Mouse (Mus musculus) heart, embryonic 14.5 days (tissue): ENCODE measurements at regions not wholly inside any gene's neighbourhood (a gene's known extent, or its start where the extent isn't known, plus 50 kb on each side); places are given as distances from the start of the nearest gene placed in this dataset.

Source experiments
- ATAC-seq: fragments of 200-750 bp; cut with Nextera tagmentation; 2 replicates; pipeline ENCODE4 v1.8.0; 2017; ENCODE audit warnings: low read depth, moderate TSS enrichment; ENCODE audit not compliant: insufficient number of reproducible peaks, insufficient read depth, low FRiP score
- H3K27ac ChIP-seq, 2 experiments: fragments of 200-500 bp in 1 of 2; fragments of 300-500 bp in 1 of 2; sonication (generic) in 1 of 2; replicated peaks in 1 of 2; 2 replicates each; pipeline ENCODE4 v1.5.1; 2012 to 2014; ENCODE audit warnings: low read depth in 2 of 2, low read length in 2 of 2, control low read depth in 1 of 2, mild to moderate bottlenecking in 1 of 2, mixed read lengths in 1 of 2; ENCODE audit not compliant: control insufficient read depth in 1 of 2, insufficient read depth in 1 of 2
- H3K27me3 ChIP-seq: fragments of 300-500 bp; sonication (generic); 2 replicates; pipeline ENCODE4 v1.6.1; 2014; ENCODE audit warnings: mild to moderate bottlenecking, low read length, control low read depth; ENCODE audit not compliant: control insufficient read depth, insufficient read depth
- H3K36me3 ChIP-seq: fragments of 300-500 bp; sonication (generic); 2 replicates; pipeline ENCODE4 v1.6.1; 2014; ENCODE audit warnings: mild to moderate bottlenecking, control low read depth, low read length, mixed read lengths; ENCODE audit not compliant: control insufficient read depth, insufficient read depth
- H3K4me1 ChIP-seq, 2 experiments: fragments of 200-500 bp in 1 of 2; fragments of 300-500 bp in 1 of 2; sonication (generic) in 1 of 2; 2 replicates each; pipeline ENCODE4 v1.6.1; 2012 to 2014; ENCODE audit warnings: low read length in 2 of 2, control low read depth in 1 of 2, mixed read lengths in 1 of 2; ENCODE audit not compliant: control insufficient read depth in 2 of 2, insufficient read depth in 2 of 2
- H3K4me2 ChIP-seq: fragments of 300-500 bp; sonication (generic); 2 replicates; pipeline ENCODE4 v1.6.1; 2014; ENCODE audit warnings: mild to moderate bottlenecking, low read length
- H3K4me3 ChIP-seq, 2 experiments: fragments of 200-500 bp in 1 of 2; fragments of 300-500 bp in 1 of 2; sonication (generic) in 1 of 2; 2 replicates each; pipeline ENCODE4 v1.5.1; 2012 to 2014; ENCODE audit warnings: low read length in 2 of 2, mild to moderate bottlenecking in 2 of 2, control low read depth in 1 of 2, low read depth in 1 of 2, moderate library complexity in 1 of 2; ENCODE audit not compliant: control insufficient read depth in 1 of 2, insufficient read depth in 1 of 2
- H3K9ac ChIP-seq: fragments of 300-500 bp; sonication (generic); 2 replicates; pipeline ENCODE4 v1.6.1; 2014; ENCODE audit warnings: mild to moderate bottlenecking, low read length
- H3K9me3 ChIP-seq: fragments of 300-500 bp; sonication (generic); 2 replicates; pipeline ENCODE4 v1.6.1; 2016; ENCODE audit warnings: low read length, control low read depth; ENCODE audit not compliant: control insufficient read depth
- whole genome bisulfite sequencing: fragments of 180-500 bp; shearing (Covaris S2); extraction: QIAGEN DNeasy Blood & Tissue Kit; methylation state at CpG from one replicate; pipeline ENCODE4 v1.1.7; 2014; 5-methylcytosine and 5-hydroxymethylcytosine counted together

DNA sequence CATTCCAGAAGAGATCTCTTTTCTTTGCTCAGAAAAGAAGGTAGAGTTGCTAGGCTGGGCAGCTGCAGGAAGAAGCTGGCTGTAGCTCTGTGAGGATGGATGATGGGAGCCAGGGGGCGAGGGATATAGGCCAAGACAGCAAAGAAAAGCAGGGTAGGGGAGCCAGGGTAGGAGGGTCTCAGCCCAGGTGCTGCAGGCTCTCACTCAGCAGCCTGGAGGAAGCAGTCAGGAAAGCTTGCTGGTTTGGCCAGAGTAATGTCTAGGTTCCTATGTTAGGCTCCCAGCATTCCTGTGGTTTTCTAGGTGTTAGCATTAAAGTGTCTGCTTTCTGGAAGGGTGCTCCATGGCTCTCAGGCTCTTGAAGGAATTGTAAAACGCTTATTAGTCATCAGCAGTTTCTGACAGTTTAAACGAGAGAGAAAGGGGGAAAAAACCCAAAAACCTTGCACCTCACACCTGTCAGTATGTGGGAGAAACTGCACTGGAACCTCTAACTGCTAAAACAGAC is 82.5 kb upstream of the Chd2 start:
- WGBS: 85% methylated on average over 3 of the region's 3 CpGs
- H3K27me3 ChIP-seq: no peaks in the 10 kb centered on the region
- no peak overlapping the region for H3K4me2 ChIP-seq
- H3K4me1 ChIP-seq: no peaks in the 10 kb centered on the region
- no peak overlapping the region for H3K4me3 ChIP-seq
- no peak for ATAC-seq
- H3K27ac ChIP-seq: no peak overlapping the region
- no peaks in the 10 kb centered on the region for H3K9me3 ChIP-seq
- H3K36me3 ChIP-seq: no peaks in the 10 kb centered on the region
- no peak overlapping the region for H3K9ac ChIP-seq

- peaks cover 0 to under 1% of the 10 kb centered on the region in 2 experiments; a peak in 1 of 4 replicates for H3K4me1 ChIP-seq
- H3K4me2 ChIP-seq: no peak overlapping the region
- no peaks in the 10 kb centered on the region for H3K9me3 ChIP-seq
- no peak overlapping the region for H3K27ac ChIP-seq
- H3K9ac ChIP-seq: no peak overlapping the region
- H3K36me3 ChIP-seq: no peaks in the 10 kb centered on the region
- H3K27me3 ChIP-seq: no peaks in the 10 kb centered on the region
- H3K4me3 ChIP-seq: no peak overlapping the region
- ATAC-seq: no peak
- WGBS: 58% methylated on average over 2 of the region's 2 CpGs
Measured at GRCm38 (mm10) chr7:73622468-73622867, 80.8 kb upstream of the Chd2 start.

- Histone ChIP-seq H3K4me2 (no peak overlapping the region), H3K36me3 (no peaks in the 10 kb centered on the region), H3K9me3 (no peaks in the 10 kb centered on the region), H3K4me1 (peaks cover 6 to 15% of the 10 kb centered on the region in 2 experiments), H3K27me3 (no peaks in the 10 kb centered on the region), H3K9ac (no peak overlapping the region), H3K4me3 (no peak overlapping the region), H3K27ac (no peak overlapping the region)
- 87% methylated on average over 9 of the region's 9 CpGs for WGBS
- no peak for ATAC-seq
Measured at GRCm38 (mm10) chr7:73620341-73620740, 78.7 kb upstream of the Chd2 start.

- Histone ChIP-seq H3K4me1 (peaks cover 6 to 19% of the 10 kb centered on the region in 2 experiments), H3K4me2 (peak overlapping the region; percentile 87), H3K9ac (peak overlapping the region; percentile 99), H3K27ac (peak overlapping the region; percentile 98 to 100), H3K4me3 (peak overlapping the region; percentile 64 to 73), H3K9me3 (no peaks in the 10 kb centered on the region), H3K36me3 (no peaks in the 10 kb centered on the region), H3K27me3 (no peaks in the 10 kb centered on the region)
- ATAC-seq: no peak; the same call in 1 of the 2 replicates
- 11% methylated on average over 25 of the region's 25 CpGs for WGBS
Measured at GRCm38 (mm10) chr7:73618758-73619416, 77.3 kb upstream of the Chd2 start.

GRCm38 (mm10) chr7:73617910-73618757 is 76.5 kb upstream of the Chd2 start:
- no peaks in the 10 kb centered on the region for H3K27me3 ChIP-seq
- H3K9me3 ChIP-seq: no peaks in the 10 kb centered on the region
- under 1% methylated on average over 68 of the region's 86 CpGs for WGBS
- peak overlapping the region; percentile 64 to 74 for H3K4me3 ChIP-seq
- peak overlapping the region; percentile 99 for H3K9ac ChIP-seq
- H3K27ac ChIP-seq: peak overlapping the region; percentile 100
- H3K4me1 ChIP-seq: peaks cover 6 to 19% of the 10 kb centered on the region in 2 experiments
- ATAC-seq: peak; percentile 95
- peak overlapping the region; percentile 87 for H3K4me2 ChIP-seq
- no peaks in the 10 kb centered on the region for H3K36me3 ChIP-seq

DNA sequence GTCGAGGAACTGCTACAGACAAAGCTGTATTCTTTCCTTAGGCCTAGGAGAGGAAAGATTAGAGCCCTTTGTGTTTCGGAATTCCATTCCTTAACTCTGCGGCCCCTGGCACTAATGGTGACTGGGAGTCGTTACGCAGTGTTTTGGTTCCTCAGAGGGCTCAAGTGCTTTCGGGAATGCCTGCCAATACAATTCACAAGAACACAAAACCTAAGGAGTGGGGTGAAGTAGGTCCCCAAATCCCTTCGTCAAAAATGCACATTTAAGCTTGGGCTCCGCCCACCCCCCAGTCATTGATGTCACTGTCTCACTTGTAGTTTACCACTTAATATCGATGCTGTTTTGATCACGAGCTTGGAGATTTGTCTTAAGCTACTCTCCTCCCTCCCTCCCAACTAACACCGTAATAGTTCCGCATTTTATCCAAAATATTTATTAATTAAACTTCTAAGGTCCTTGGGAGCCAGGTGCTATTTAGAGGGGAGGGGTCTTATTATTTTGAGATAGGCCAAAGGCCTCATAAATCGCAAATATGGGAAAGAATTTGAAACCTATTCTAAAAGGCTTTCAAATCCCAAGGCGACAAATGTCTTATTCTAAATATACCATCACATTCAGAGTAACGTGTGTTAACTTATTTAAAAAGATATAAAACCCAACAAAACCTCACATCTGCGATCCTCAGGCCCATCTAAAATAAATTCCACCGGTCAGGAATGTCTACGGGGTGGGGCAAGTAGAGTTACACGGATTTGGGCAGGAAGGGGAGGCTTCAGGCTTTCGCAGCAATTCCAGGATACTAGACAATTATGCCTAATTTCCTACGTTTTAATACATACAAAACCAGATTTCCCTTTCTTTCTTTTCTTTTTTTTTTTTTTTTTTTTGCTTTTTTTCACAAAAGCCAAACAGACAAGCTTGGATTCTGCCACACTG is 75.6 kb upstream of the Chd2 start:
- 6% methylated on average over 21 of the region's 21 CpGs for WGBS
- peak overlapping the region; percentile 100 for H3K27ac ChIP-seq

DNA sequence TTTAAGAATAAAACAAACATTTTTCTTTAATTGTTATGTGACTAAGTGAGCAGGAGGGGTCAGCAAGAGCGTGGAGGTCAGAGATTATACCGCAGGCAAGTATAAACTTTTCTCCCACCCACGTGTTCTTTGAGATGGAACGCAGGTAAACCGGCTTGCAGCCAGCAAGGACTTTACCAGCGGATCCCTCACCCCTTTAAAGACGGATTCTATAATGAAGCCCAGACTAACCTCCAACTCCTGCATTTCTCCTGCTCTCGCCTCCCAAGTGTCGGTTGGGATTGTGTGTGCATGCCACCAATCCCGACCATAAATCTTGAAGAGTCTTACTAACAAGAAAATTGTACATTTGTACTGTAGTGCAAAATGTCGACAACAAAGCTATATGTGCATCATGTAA is 74.4 kb upstream of the Chd2 start:
- H3K4me1 ChIP-seq: peaks cover 6 to 19% of the 10 kb centered on the region in 2 experiments
- H3K9ac ChIP-seq: peak overlapping the region; percentile 86
- H3K36me3 ChIP-seq: no peaks in the 10 kb centered on the region
- H3K27me3 ChIP-seq: no peaks in the 10 kb centered on the region
- H3K27ac ChIP-seq: peak overlapping the region; percentile 57 to 100
- peak overlapping the region in 1 of 2 experiments; percentile 64; a peak in 2 of 4 replicates for H3K4me3 ChIP-seq
- ATAC-seq: no peak
- 49% methylated on average over 11 of the region's 11 CpGs for WGBS
- H3K9me3 ChIP-seq: no peaks in the 10 kb centered on the region
- peak overlapping the region; percentile 74 for H3K4me2 ChIP-seq

More for the DNA sequence above, 75.6 kb upstream of the Chd2 start:
- peak overlapping the region; percentile 86 for H3K9ac ChIP-seq
- peaks cover 6 to 19% of the 10 kb centered on the region in 2 experiments for H3K4me1 ChIP-seq
- no peaks in the 10 kb centered on the region for H3K9me3 ChIP-seq
- peak overlapping the region; percentile 74 for H3K4me2 ChIP-seq
- H3K36me3 ChIP-seq: no peaks in the 10 kb centered on the region
- peak overlapping the region; percentile 64 to 74 for H3K4me3 ChIP-seq
- ATAC-seq: no peak
- no peaks in the 10 kb centered on the region for H3K27me3 ChIP-seq
